Mouse (Mus musculus): Measurements from ENCODE around the gene Pfn4.

DNA sequence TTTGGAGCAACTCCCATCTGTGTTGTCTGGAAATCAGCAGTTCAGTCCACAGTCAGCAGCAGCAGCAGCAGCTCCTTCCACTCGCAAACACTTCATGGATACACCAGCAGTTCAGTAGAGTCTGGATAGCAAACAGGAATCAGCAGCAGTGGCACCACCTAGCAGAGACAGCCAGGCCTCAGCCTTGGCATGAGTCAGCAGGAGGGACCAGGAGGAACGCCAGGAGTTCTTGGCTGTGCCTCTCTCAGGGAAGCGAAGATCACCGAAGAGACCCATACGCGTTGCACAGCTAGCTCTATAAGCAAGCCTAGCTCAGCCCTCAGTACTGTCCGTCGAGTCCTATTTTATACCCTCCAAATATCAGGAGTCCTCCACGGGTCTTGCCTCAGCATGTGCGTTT is 24.3 kb upstream of the Pfn4 start:
- TF ChIP-seq CTCF (conservative IDR thresholded peaks at IDR 0.05 in 1 of 2, IDR thresholded peaks at IDR 0.05 in 1 of 2; ENCODE audit: low read depth in 2 of 2, low read length in 2 of 2) (no peak), RCOR1 (conservative IDR thresholded peaks at IDR 0.05; ENCODE audit: low read depth, low read length) (no peak)

Data from CH12.LX (cell line).